Mouse (Mus musculus) testis, adult 2 months (tissue): ENCODE data around the gene S1pr1.

Experiments
- CTCF ChIP-seq: fragments of 200-500 bp; IDR thresholded peaks from 2 replicates; pipeline ENCODE4 v1.5.1; 2012; ENCODE audit warnings: low read depth, mild to moderate bottlenecking, inconsistent platforms, low read length, moderate library complexity; ENCODE audit not compliant: control insufficient read depth, insufficient read depth, insufficient replicate concordance
- POLR2A ChIP-seq: fragments of 200-500 bp; IDR thresholded peaks from 2 replicates; pipeline ENCODE4 v1.6.1; 2012; ENCODE audit warnings: low read depth, mild to moderate bottlenecking, inconsistent platforms, low read length, moderate library complexity; ENCODE audit not compliant: control insufficient read depth

DNA sequence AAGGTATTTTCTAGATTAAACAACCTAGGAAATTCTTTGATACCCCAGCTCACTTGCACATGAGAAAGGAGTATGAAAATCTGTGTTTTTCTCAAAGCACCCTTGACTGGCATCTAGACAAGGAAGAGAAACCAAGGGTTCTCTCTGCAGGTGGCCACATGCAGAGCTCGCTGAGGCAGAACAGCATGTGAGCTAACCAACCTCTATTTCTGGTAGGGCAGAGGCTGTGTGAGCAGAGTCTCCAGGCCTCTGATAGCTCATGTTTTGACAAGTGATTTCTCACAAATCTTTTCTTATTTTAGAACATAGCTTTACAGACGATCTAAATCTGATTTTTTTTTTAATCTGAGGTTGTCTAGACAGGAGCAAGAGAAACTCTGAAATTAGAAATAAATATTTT, 12.8 kb downstream of the S1pr1 start:
- no peak for TF ChIP-seq CTCF
- no peak for TF ChIP-seq POLR2A
